Mouse (Mus musculus): ENCODE measurements around the gene Adgrg3.

DNA sequence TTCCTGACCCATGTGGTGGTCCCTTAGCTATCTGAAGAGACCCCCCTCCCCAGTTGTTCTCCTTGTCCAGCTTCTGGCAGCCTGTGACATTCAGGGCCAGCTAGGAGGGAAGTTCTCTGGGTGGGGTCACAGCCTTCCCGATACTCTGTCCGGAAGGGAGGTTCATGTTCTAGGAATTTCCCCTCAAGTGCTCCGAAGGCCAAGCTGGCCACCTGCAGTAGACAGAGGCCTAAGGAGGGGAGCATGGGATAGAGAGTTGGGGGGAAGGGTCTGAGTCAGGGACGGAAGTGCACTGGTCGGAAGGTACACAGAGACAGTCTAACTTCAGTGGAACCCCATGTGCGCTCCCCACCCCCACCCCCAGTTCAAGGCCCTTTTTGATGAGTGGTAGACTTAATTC lies 17.5 kb upstream of the Adgrg3 start:
- TF ChIP-seq CTCF (IDR thresholded peaks at IDR 0.05; ENCODE audit: low read depth) (no peak), EP300 (IDR thresholded peaks at IDR 0.05; ENCODE audit: low read depth) (no peak)
